In the genomic region with DNA sequence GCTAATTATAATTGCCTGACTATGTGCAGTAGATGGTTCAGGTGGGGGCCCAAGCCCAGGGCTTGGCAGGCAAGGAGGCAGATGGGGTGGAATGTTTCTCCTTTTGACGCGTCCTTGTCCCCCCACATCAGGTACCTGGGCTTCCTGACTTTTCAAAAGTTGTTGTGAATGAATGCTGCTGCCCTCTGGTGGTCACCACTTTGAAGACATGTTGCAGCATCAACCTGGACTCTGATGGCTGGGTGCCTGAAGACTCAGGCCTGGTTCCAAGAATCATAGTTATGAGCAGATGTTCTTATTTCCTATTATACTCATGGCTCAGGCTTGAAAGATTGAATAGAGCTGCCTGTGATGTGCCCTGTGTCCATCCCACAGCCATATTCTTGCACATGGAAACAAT, we compare ENCODE assay signal across 8 mouse cellular contexts.
DNase-seq lines count a peak whose midpoint lies in the region; ATAC-seq lines count a peak whose summit lies in the region.

No protein-coding gene starts in this region.

- H3K27ac ChIP-seq in hindbrain, embryonic 13.5 days, result no peak overlapping the region

- 81% methylated on average over 2 of the region's 2 CpGs for WGBS in hindbrain, embryonic 13.5 days

- no peak overlapping the region for H3K4me2 ChIP-seq in hindbrain, embryonic 13.5 days

- no peak overlapping the region for H3K4me3 ChIP-seq in hindbrain, embryonic 13.5 days

- H3K4me1 ChIP-seq in hindbrain, embryonic 13.5 days (replicated peaks), result no peaks in the 10 kb centered on the region

- H3K9me3 ChIP-seq in hindbrain, embryonic 13.5 days, result no peaks in the 10 kb centered on the region

- no peaks in the 10 kb centered on the region for H3K27me3 ChIP-seq in hindbrain, embryonic 13.5 days

- no peaks in the 10 kb centered on the region for H3K36me3 ChIP-seq in hindbrain, embryonic 13.5 days

- peak; percentile 1 to 35 for DNase-seq in heart, adult 18-20 months
- DNase-seq in heart, adult 8-10 months (ENCODE audit: low spot score), result no peak
- peak; percentile 7 for DNase-seq in urinary bladder, postnatal 25 days (ENCODE audit: low spot score)
- no peak for DNase-seq in urinary bladder, adult 18-20 months (ENCODE audit: low spot score in 2 of 2)
- peak; percentile 5 to 33 for DNase-seq in cerebellum, postnatal 25 days
- DNase-seq in left cerebral cortex, adult 8-10 months (ENCODE audit: low spot score in 2 of 2), result peak; percentile 3 to 9
- peak; percentile 19 to 39 for DNase-seq in right cerebral cortex, postnatal 10 days (ENCODE audit: low spot score in 2 of 2)

- H3K9ac ChIP-seq in hindbrain, embryonic 13.5 days, result no peak overlapping the region

- no peak for ATAC-seq in hindbrain, embryonic 13.5 days (ENCODE audit: low FRiP score)

Comparison
In these comparisons a context has a peak if more than half of its experiments do, and no peak if none do; other contexts are left out.
1. DNase-seq: peak in heart, adult 18-20 months (2 of 2), urinary bladder, postnatal 25 days (single experiment), cerebellum, postnatal 25 days (2 of 2), left cerebral cortex, adult 8-10 months (2 of 2) and right cerebral cortex, postnatal 10 days (2 of 2); none in heart, adult 8-10 months (single experiment) and urinary bladder, adult 18-20 months (0 of 2).